Mouse (Mus musculus): ENCODE data around the gene Nol6. TPM values are rescaled to one million over a fixed set of nuclear protein-coding genes. Genes with fewer than 3 reads are reported as not detected.

The Nol6 gene
- total RNA-seq (2014; rRNA removed; ENCODE audit: low replicate concordance) (15.0 and 39.8 TPM in 2 replicates), polyA plus RNA-seq (2015; fragmentation: Nextera tagmentation; extraction: Ambion mirVana) (6.6 and 7.3 TPM in 2 replicates)

DNA sequence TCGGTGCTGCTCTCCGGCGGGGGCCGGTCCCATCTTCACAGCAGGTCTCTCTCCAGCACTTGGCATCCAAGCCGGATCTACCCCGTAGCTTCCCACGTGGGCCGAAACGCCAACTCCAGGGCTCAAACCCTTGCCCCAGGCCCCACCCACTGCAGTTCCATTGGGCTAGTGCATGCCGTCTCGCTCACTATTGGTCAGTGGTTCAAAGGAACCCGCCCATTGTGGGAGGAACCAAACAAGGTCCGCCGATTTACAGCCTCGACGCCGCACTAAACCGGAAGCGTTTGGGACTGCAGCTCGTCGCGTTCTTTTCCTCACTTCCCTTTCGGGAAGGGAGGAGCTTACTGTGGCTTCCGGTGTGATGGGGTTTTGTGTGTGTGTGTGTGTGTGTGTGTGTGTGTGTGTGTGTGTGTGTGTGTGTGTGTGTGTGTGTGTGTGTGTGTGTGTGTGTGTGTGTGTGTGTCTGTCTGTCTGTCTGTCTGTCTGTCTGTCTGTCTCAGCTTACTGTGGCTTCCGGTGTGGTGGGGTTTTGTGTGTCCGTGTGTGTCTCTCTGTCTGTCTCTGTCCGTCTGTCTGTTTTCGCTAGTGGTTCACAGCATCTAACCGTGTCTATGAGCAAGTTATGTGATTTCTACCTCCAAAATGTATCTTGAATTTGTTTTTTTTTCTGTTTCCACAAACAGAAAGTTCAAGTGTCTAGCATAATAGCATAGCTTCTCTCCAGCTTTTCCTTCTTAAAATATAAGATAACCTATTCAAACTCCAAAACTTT is at the start of gene Nol6:
Gene Nol6, minus strand, starts transcription at position 276 of the 772 bp plus-strand sequence.
- peak within 1 kb of the TSS; percentile 63 for H3K27ac ChIP-seq (ENCODE audit: low read depth)
- 1% methylated on average over 29 of the region's 29 CpGs for WGBS
- ATAC-seq (ENCODE audit: insufficient read depth, low read depth): peak; percentile 100

GRCm38 (mm10) chr4:41170970-41171369 is 46.7 kb upstream of the Nol6 start:
- Histone ChIP-seq H3K9ac (replicated peaks; ENCODE audit: low read depth, low read length) (no peak overlapping the region), H3K9me3 (replicated peaks; ENCODE audit: control insufficient read depth, low read length) (no peaks in the 10 kb centered on the region), H3K4me3 (ENCODE audit: low read depth, low read length) (no peak overlapping the region), H3K4me2 (ENCODE audit: low read depth, low read length) (no peak overlapping the region), H3K27ac (ENCODE audit: low read depth) (no peak overlapping the region), H3K4me1 (ENCODE audit: control insufficient read depth, insufficient read depth) (no peaks in the 10 kb centered on the region), H3K27me3 (ENCODE audit: control insufficient read depth, insufficient read depth, low read length) (no peaks in the 10 kb centered on the region), H3K36me3 (replicated peaks; ENCODE audit: control insufficient read depth, insufficient read depth, low read length) (0 out of 2 replicates have a peak, but pooled peaks cover 8% of the 10 kb centered on the region)
- DNase-seq (ENCODE audit: low spot score) (no peak), ATAC-seq (ENCODE audit: insufficient read depth, low read depth) (no peak)
- TF ChIP-seq CTCF (IDR thresholded peaks at IDR 0.05; ENCODE audit: low read depth) (no peak), EP300 (IDR thresholded peaks at IDR 0.05; ENCODE audit: low read depth) (no peak)
- 89% methylated on average over 2 of the region's 2 CpGs for WGBS

More for the DNA sequence above, at the start of gene Nol6:
- no peaks in the 10 kb centered on the region for H3K27me3 ChIP-seq (ENCODE audit: control insufficient read depth, insufficient read depth, low read length)
- H3K36me3 ChIP-seq (replicated peaks; ENCODE audit: control insufficient read depth, insufficient read depth, low read length): peaks cover 36% of the 10 kb centered on the region
- H3K4me1 ChIP-seq (ENCODE audit: control insufficient read depth, insufficient read depth): peaks cover 6% of the 10 kb centered on the region; the same call in 1 of the 2 replicates
- no peak for TF ChIP-seq CTCF (IDR thresholded peaks at IDR 0.05; ENCODE audit: low read depth)
- peak; percentile 48; the same call in 1 of the 2 replicates for TF ChIP-seq EP300 (IDR thresholded peaks at IDR 0.05; ENCODE audit: low read depth)
- no peaks in the 10 kb centered on the region for H3K9me3 ChIP-seq (replicated peaks; ENCODE audit: control insufficient read depth, low read length)
- DNase-seq (ENCODE audit: low spot score): peak; percentile 99
- H3K4me2 ChIP-seq (ENCODE audit: low read depth, low read length): peak within 1 kb of the TSS; percentile 82
- peak within 1 kb of the TSS; percentile 65 for H3K4me3 ChIP-seq (ENCODE audit: low read depth, low read length)
- peak within 1 kb of the TSS; percentile 71 for H3K9ac ChIP-seq (replicated peaks; ENCODE audit: low read depth, low read length)

DNA sequence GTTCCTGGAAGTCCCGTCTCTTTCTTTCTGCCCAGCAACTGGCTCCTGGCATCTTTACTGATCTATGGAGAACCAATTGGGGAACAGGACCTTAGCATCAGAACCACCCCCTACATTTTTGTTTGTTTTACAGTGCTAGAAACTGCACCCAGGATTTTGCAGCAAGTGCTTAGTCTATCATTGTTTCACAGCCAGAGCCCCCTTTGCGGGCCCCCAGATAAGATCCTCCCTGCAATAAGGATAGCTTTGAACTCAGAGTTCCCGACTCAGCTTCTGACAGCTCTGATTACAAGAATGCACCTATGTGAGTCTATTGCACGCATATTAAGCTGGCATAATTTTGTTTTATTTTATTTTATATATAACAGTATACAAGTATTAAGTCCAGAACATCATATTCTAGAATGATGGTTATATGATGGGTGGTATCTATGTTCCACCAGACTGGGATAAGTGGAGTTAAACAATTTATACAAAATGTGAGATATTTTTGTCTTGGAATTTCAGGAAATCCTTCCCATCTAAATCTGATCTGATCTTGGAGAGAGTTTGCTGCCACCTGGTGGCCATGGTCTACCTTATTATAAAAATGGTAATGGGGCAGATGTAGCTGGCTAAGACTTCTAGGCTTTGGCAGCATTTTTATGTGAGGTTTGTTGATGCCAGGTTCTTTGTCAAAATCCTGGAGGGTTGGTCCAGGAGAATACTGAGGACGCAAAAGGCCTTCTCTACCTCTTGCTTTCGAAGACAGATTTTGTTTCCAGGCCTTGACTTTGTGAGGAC is 41.6 kb upstream of the Nol6 start:
- ATAC-seq (ENCODE audit: insufficient read depth, low read depth): no peak

GRCm38 (mm10) chr4:41164974-41165373 is 40.7 kb upstream of the Nol6 start:
- Histone ChIP-seq H3K9ac (replicated peaks; ENCODE audit: low read depth, low read length) (no peak overlapping the region), H3K4me3 (ENCODE audit: low read depth, low read length) (no peak overlapping the region), H3K4me2 (ENCODE audit: low read depth, low read length) (no peak overlapping the region), H3K4me1 (ENCODE audit: control insufficient read depth, insufficient read depth) (peaks cover 4% of the 10 kb centered on the region; the same call in 1 of the 2 replicates), H3K27ac (ENCODE audit: low read depth) (no peak overlapping the region), H3K36me3 (replicated peaks; ENCODE audit: control insufficient read depth, insufficient read depth, low read length) (no peaks in the 10 kb centered on the region), H3K9me3 (replicated peaks; ENCODE audit: control insufficient read depth, low read length) (no peaks in the 10 kb centered on the region), H3K27me3 (ENCODE audit: control insufficient read depth, insufficient read depth, low read length) (no peaks in the 10 kb centered on the region)
- no peak for ATAC-seq (ENCODE audit: insufficient read depth, low read depth)
- 25% methylated on average over 2 of the region's 2 CpGs for WGBS
- no peak for TF ChIP-seq EP300 (IDR thresholded peaks at IDR 0.05; ENCODE audit: low read depth)
- TF ChIP-seq CTCF (IDR thresholded peaks at IDR 0.05; ENCODE audit: low read depth): no peak
- DNase-seq (ENCODE audit: low spot score): no peak

More for the DNA sequence above, 41.6 kb upstream of the Nol6 start:
- no peak overlapping the region for H3K9ac ChIP-seq (replicated peaks; ENCODE audit: low read depth, low read length)
- H3K4me2 ChIP-seq (ENCODE audit: low read depth, low read length): no peak overlapping the region
- no peak overlapping the region; the same call in 1 of the 2 replicates for H3K27ac ChIP-seq (ENCODE audit: low read depth)
- H3K4me3 ChIP-seq (ENCODE audit: low read depth, low read length): no peak overlapping the region
- H3K36me3 ChIP-seq (replicated peaks; ENCODE audit: control insufficient read depth, insufficient read depth, low read length): no peaks in the 10 kb centered on the region
- DNase-seq (ENCODE audit: low spot score): peak; percentile 64
- H3K27me3 ChIP-seq (ENCODE audit: control insufficient read depth, insufficient read depth, low read length): no peaks in the 10 kb centered on the region
- TF ChIP-seq EP300 (IDR thresholded peaks at IDR 0.05; ENCODE audit: low read depth) (no peak), CTCF (IDR thresholded peaks at IDR 0.05; ENCODE audit: low read depth) (peak; percentile 67)
- H3K4me1 ChIP-seq (ENCODE audit: control insufficient read depth, insufficient read depth): peaks cover 4% of the 10 kb centered on the region; the same call in 1 of the 2 replicates
- no peaks in the 10 kb centered on the region for H3K9me3 ChIP-seq (replicated peaks; ENCODE audit: control insufficient read depth, low read length)
- 51% methylated on average over 6 of the region's 6 CpGs for WGBS

GRCm38 (mm10) chr4:41161232-41161631 is 37.0 kb upstream of the Nol6 start:
- TF ChIP-seq CTCF (IDR thresholded peaks at IDR 0.05; ENCODE audit: low read depth) (no peak), EP300 (IDR thresholded peaks at IDR 0.05; ENCODE audit: low read depth) (no peak)
- H3K9me3 ChIP-seq (replicated peaks; ENCODE audit: control insufficient read depth, low read length): no peaks in the 10 kb centered on the region
- WGBS: 95% methylated on average over 3 of the region's 3 CpGs

More at GRCm38 (mm10) chr4:41161232-41161631, 37.0 kb upstream of the Nol6 start:
- Histone ChIP-seq H3K9ac (replicated peaks; ENCODE audit: low read depth, low read length) (no peak overlapping the region), H3K4me2 (ENCODE audit: low read depth, low read length) (no peak overlapping the region), H3K27me3 (ENCODE audit: control insufficient read depth, insufficient read depth, low read length) (no peaks in the 10 kb centered on the region), H3K27ac (ENCODE audit: low read depth) (no peak overlapping the region), H3K4me3 (ENCODE audit: low read depth, low read length) (no peak overlapping the region), H3K4me1 (ENCODE audit: control insufficient read depth, insufficient read depth) (peaks cover 11% of the 10 kb centered on the region), H3K36me3 (replicated peaks; ENCODE audit: control insufficient read depth, insufficient read depth, low read length) (no peaks in the 10 kb centered on the region)
- ATAC-seq (ENCODE audit: insufficient read depth, low read depth): no peak
- DNase-seq (ENCODE audit: low spot score): no peak
